Mouse (Mus musculus) left cerebral cortex, postnatal 36 days (tissue): Measurements from ENCODE around the gene Pla2g2e. TPM values are rescaled to one million over a fixed set of nuclear protein-coding genes. Genes with fewer than 3 reads are reported as not detected.
"Not testable (repeated sequence)": the region's sequence is repeated elsewhere in the genome, so short reads cannot be mapped to it uniquely, and the experiment has no call there.

Source experiments
- DNase-seq, 2 experiments: peaks; one replicate each; pipeline ENCODE4 v3.0.0; 2021 to 2022; ENCODE audit warnings: low spot score in 2 of 2, mixed read lengths in 1 of 2
- intact Hi-C: fragments of 180-260 bp; cut with DNase I; formaldehyde crosslinking; loops from one replicate; pipeline ENCODE4 v1.15.1; 2025
- total RNA-seq, 2 experiments: library from RNA; stranded (reverse); gene quantifications; 2 replicates each; pipeline ENCODE4 v1.2.3; 2021

The Pla2g2e gene
- not detected for total RNA-seq

DNA sequence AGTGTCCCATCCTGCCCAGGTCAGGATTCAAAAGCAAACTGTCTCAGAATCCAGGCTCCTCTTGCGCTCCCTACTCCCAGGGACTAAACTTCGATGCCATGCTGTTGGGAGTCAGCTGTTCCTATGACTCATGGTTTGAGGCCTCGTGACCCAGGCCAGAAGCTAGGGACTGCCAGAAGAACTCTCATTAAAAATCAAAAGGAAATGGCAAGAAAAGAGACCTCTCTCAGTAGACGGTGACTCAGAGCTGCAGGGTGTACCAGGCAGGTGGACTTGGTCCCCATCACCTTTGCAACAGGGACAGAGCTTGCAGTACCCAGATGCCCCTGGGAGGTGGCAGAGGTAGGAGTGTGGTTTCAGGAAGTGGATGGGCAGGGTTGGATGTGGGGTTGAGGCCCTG lies at the start of gene Pla2g2e:
Gene Pla2g2e (plus strand): TSS at position 212 of the 400 bp plus-strand sequence.
- DNase-seq = no peak
- intact Hi-C loops = no loop called here

DNA sequence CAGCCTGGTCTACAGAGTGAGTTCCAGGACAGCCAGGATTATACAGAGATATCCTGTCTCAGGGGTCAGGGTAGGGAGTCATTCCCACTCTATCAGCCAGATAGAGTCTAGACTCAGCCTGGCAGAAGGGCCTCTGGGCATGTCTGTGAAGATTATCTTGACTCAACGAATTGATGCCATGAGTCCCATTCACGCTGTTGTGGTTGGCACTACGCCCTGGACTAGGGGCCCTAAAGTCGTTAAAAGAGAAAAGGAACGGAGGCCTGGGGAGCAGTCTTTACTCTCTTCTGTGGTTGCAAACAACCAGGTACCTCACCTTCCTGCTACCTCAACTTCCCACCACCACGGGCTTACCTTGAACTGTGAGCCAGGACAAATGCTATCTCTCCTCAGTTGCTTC lies 37.9 kb upstream of the Pla2g2e start:
- intact Hi-C loops = no loop called here
- DNase-seq = no peak

DNA sequence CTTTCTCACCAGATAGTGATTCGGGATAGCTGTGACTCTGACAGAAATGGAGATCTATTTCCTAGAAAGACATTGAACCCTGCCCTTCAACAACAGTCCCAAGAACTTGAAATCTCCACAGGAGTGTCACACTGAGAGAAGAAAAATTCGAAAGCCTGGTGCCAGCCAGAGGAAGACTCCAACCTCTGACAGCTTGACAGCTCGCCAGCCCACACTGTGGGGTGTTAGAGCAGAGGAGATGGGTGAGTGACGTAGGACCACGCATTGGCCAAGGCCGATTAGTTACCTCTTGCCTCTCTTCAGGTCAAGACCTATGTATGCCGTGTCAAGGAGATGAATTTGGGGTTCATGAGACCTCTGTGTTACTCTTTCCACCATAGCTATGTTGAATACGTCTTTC lies 37.0 kb upstream of the Pla2g2e start:
- intact Hi-C loops = no loop called here
- no peak for DNase-seq

DNA sequence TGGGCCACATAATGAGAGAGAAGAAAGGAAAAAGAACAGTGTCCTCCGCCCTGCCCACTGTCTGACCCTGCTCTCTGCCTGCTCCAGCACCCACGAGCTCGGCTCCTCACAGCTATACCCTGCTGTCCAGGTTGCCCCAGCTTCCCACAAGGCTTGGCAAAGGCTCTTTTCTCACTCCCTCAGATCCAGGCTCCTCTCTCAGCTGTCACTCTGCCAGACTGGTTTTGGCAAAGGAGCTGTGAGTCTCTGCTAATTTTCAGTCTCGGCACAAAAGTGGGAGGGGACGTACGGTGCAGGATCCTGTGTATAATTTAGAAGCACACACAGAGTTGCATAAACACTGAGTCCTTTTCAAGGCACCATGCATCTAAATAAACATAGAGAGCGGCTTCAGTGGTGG lies 36.4 kb upstream of the Pla2g2e start:
- intact Hi-C loops = no loop called here
- peak; percentile 88 to 89 for DNase-seq

DNA sequence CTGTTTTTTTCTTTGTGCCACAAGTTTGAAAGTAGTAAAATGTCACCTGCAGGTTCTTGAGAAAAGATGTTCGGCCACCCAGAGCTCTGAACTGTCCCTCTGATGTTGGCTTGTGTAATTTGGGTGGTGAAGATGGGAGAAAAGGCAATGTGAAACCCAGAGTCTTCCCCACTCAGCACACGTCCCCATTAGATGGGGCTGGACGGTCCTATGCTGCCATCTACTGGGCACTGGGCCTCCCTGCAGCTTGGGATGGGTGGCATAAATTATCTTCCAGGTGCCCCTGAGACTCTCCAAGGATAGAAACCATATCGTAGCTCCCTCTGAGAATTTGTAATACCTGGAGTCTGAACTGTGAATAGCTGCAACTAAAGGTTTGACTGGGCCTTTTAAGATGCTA lies 26.3 kb upstream of the Pla2g2e start:
- peak; percentile 83 to 86 for DNase-seq

DNA sequence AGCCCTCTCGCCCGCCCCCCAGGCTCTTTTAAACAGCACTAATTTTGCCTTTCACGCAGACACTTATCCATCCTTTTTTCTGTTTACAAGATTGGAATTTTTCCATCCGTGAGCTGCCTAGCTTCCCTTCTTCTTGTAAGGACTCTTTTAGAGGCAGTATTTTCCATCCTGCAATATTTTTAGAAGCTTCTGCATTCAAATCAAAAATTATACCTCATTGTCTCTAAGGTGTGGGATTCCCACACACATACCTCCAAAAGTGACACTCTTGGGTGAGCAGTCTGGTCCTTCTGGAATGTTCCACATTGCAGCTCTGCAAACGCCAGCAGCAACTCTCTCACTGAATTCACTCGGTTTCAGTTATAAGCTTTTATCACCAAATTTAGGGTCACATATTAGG lies 24.8 kb upstream of the Pla2g2e start:
- DNase-seq = peak in 1 of 2 experiments; percentile 22
- intact Hi-C loops = loop anchor here (5.0 to 10.0 kb wide), 2 partner anchors 51 to 288 kb away; no protein-coding TSS in a partner anchor

More for the DNA sequence above, 26.3 kb upstream of the Pla2g2e start:
- intact Hi-C loops = loop anchor here (1.0 to 10.0 kb wide), 5 partner anchors 49 to 404 kb away; no protein-coding TSS in a partner anchor

DNA sequence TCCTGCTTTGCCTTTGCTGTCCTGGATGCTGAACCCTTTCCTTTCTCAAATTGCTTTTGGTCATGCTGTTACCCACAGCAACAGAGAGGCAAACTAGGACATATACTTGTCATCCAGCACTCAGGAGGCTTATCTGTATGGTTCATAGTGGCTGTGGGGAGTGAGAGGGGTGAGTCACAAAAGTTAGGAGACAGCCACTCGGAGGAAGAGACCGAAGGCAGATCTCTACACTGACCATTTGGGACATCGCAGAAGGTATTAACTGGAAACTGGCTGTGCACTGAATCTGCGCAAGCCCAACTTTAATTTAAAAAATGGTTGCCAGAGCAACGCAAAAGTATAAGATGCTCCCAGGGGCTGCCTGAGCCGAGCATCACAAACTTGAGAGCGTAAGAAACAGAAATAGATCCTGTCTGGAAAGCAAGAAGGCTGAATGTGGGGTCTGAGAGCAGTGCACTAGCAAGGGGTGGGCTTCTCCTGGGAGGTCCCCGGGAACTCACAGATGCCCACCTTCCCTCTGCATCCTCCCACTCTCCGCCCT lies 22.6 kb upstream of the Pla2g2e start:
- intact Hi-C loops = loop anchor here (10.0 kb wide), 1 partner anchor 290 kb away; no protein-coding TSS in a partner anchor

DNA sequence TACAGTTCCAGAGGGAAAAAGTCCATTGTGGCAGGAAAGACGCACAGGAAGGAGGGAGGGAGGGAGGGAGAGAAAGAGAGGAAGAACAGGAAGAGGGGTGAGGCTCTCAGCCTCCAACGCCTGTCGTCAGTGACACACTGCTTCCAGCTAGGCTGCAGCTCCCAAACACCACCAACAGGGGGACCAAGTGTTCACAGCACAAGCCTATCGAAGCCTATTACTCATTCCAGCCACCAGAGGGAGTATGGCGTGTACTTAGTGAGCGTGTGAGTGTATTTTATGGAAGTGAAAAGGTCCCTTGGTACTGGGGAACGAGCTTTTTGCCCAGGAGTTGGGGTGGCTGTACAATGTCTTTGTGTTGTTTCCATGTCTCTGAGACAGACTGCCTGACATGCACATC lies 21.3 kb upstream of the Pla2g2e start:
- peak; percentile 61 to 62 for DNase-seq
- intact Hi-C loops = loop anchor here (10.0 kb wide), 1 partner anchor 292 kb away; no protein-coding TSS in a partner anchor

More for the DNA sequence above, 22.6 kb upstream of the Pla2g2e start:
- DNase-seq = peak in 1 of 2 experiments; percentile 32

DNA sequence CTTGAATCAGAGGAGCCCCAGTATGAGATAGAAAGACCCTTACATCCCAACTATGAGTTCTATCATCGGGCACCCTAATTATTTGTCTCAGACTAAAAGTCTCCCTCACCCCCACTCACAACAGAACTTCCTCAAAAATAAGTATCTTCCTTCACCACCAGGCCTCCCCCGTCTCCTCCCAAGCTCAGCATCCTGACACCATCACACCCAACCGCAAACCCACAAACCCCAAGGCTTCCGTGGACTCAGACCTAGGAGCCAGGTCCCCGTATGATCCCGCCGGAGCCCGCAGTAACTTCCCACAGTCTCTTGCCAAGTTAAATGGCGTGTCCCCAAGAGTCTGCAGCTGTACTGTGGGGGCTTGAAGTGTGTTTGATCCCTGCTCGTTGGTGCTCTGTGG lies 20.2 kb upstream of the Pla2g2e start:
- DNase-seq = no peak
- intact Hi-C loops = loop anchor here (10.0 kb wide), 1 partner anchor 293 kb away; no protein-coding TSS in a partner anchor

DNA sequence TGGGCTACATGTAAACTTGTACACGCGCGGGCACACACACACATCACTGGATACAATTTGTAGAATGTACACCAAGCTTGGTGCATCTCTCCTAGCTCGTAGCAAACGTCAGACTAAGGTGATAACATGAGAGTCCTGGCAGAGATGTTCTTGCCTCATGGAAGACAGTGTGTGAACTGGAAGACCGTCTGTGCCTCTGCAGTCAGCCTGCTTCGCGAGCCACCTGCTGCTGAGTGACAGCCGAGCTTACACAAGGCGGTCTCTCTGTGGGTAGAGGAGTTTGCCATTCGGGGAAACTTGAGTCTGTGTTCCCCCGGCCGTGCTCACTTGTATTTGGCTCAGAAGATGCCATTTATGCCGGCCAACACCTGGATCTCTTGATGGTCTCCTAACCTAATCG lies 19.3 kb upstream of the Pla2g2e start:
- intact Hi-C loops = loop anchor here (10.0 kb wide), 1 partner anchor 294 kb away; no protein-coding TSS in a partner anchor
- DNase-seq = peak in 1 of 2 experiments; percentile 35

DNA sequence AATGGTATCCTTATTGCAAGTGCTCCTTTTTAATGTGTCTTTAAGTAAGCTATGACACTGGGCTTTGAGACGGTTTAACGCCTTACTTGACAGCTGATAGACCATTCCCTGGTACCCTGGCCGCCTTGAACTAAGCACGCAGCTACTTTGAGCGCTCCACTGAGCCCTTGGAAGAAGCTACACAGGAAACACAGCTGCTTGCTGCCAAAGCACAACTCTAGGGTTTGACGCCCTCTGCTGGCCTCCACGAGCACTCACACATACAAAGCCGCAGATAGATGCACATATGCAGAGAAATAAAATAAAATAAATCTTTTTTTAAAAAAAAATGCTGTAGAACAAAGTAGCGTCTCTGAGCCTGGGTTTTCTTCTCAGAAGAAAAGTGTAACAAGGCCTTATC lies 18.5 kb upstream of the Pla2g2e start:
- intact Hi-C loops = loop anchor here (10.0 kb wide), 1 partner anchor 294 kb away; no protein-coding TSS in a partner anchor
- DNase-seq = peak in 1 of 2 experiments; percentile 32

DNA sequence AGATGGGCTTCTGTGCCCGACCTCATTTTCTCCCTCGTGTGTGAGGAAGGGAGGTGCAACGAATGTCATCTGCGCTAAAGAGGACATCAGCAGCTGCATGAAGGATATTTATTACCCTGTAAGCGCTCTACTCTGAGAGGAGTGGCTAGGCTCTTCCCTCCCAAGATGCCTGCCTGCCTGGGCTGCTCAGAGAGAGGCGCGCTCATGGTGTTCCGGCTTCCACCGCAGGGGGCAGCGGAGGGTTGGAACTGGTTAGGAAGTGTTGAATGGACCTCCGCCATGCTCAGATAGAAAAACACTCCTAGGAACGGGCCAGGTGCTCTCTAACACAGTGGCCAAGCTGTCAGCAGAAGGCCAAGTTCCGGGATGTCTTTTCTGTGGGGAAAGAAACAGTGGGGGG lies 18.0 kb upstream of the Pla2g2e start:
- intact Hi-C loops = loop anchor here (10.0 kb wide), 1 partner anchor 295 kb away; no protein-coding TSS in a partner anchor
- DNase-seq = peak in 1 of 2 experiments; percentile 64

DNA sequence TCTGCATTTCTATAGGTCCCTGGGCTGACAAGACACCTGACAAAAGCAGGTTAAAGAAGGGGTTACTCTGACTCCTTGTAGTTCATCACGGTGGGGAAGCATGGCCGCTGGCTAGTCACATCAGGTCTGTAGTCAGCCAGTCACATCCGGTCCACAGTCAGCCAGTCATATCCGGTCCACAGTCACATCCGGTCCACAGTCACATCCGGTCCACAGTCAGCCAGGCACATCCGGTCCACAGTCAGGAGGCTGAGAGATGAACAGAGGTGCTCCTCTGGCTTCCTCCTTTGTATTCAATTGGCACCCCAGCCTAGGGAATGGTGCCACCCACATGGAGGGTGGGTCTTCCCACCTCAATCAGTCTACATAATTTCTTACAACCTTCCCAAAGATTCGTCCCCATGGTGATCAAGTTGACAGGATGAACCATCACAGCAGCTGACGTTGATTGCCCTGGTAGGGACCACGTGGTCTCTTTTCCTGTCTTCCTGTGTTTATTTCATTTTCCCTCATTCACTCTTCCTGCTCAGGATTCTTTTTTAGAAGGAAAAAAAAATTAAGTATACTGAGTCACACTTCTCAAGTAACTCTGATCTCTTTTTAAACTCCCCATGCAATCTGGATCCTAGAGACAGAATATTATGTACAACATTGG lies 14.3 kb upstream of the Pla2g2e start, which contains the start of gene Pla2g5:
Gene Pla2g5 (minus strand): TSS at position 139 of the 655 bp plus-strand sequence.
- intact Hi-C loops = no loop called here
- DNase-seq = no peak

DNA sequence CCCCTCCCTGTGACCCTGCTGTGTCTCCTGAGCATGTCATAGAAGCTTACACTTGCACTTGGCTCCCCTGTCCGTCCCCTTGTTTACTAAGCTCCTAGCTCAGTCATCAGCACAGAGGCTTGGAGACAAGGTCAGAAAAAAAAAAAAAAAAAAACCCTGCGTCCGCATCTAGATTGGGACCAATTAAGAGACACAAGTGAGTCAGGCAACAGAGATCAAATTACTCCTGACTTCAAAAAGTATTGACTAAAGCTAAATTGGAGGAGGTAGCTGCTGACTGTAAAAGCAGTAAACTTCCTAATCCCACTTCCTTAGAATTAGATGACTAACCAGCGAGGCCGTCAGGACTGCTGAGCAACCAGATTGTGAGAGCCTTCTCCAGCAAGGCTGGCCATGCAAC lies 12.7 kb upstream of the Pla2g2e start:
- intact Hi-C loops = no loop called here
- DNase-seq = no peak

DNA sequence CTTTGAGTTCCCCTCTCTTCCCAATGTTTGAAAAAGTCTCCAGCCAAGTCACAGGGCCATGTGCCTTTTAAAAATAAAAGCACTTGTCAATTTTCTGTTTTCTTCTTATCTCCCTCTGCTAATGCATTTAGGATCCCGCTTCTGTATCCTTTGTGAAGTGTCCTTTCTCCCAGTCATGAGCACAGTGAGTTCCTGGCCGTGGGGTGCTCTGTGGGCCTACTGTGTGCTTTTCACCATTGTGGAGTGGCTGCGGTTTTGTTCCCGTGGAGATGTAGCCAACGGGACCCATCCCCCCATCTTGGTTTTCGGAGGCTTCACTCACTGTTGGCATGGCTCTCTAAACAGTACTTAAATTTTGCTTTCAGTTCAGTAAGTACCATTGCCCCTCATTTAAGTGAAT lies 11.8 kb upstream of the Pla2g2e start:
- intact Hi-C loops = loop anchor here (2.0 kb wide), 1 partner anchor 19 kb away; no protein-coding TSS in a partner anchor
- no peak for DNase-seq

DNA sequence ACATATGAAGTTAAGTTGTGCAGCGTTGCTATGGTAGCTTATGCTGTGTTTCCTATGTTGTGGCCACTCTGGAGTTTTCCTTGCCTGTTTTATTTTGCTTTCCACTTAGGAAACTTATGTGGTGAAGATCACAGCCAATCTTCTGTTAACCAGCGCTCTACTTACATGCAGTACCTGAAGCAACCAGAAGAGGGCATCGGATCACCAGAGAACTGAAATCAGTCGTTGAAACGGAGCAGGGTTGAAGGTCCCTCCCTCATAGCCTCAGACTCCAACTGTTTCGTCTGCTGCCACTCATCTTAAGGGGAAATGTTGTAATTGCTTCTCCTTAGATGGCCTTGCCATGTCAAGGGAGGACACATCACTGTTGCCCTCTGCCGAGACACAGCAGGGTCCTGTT lies 11.3 kb upstream of the Pla2g2e start:
- intact Hi-C loops = loop anchor here (2.0 kb wide), 1 partner anchor 18 kb away; no protein-coding TSS in a partner anchor
- DNase-seq = peak in 1 of 2 experiments; percentile 77

DNA sequence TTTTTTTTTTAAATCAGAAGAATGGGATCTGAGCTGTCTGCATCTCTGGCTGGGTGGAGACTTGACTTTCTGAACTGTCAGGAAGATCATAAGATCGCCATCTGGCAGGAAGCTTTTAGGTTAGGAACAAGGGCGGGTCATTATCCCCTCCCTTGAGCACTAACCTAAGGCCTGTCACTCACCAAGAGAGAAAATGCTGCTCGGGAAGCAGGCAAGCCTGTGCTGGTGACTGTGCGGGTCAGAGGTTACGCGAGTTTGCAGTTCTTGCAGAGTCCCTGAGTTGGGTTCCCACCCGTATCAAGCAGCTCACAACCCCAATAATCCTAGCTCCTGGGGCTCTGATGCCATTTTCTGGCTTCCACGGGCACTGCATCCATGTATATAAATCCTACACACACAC lies 9.1 kb upstream of the Pla2g2e start:
- no peak for DNase-seq
- intact Hi-C loops = no loop called here

DNA sequence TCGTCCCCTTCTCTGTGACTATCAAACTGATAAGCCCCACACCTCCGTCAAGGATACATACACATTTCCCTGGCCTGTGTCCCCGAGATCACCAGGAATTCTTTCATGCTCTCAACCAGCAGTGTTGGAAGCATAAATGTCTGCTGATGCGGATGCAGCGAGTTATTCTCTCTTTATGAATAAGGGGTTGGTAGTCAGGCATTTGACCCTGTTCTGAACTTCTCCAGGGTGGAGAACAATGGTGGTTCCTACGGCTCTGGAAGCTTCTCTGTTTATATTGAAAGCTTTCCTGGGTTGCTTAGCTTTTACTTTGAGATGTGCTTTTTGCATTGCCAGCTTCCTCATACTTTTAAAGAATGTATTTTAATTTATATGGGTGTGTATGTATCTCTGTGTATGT lies 3.9 kb upstream of the Pla2g2e start, which contains the start of gene Gm13030:
Gene Gm13030 (minus strand): TSS at position 101 of the 400 bp plus-strand sequence.
- intact Hi-C loops = no loop called here
- no peak for DNase-seq

DNA sequence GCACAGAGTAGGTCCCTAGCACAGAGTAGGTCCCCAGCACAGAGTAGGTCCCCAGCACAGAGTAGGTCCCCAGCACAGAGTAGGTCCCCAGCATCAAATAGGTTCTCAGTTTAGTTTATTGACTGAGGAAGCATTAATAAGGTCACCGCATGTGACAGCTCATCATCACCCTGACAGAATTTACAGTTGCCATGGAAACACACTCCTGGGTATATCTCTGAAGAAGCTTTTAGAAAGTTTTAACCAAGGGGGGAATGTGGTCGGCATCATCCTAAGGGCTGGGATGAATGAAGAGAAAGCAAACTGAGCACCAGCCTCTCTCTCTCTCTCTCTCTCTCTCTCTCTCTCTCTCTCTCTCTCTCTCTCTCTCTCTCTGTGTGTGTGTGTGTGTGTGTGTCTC lies 2.5 kb upstream of the Pla2g2e start:
- DNase-seq, intact Hi-C loops: not testable (repeated sequence)

DNA sequence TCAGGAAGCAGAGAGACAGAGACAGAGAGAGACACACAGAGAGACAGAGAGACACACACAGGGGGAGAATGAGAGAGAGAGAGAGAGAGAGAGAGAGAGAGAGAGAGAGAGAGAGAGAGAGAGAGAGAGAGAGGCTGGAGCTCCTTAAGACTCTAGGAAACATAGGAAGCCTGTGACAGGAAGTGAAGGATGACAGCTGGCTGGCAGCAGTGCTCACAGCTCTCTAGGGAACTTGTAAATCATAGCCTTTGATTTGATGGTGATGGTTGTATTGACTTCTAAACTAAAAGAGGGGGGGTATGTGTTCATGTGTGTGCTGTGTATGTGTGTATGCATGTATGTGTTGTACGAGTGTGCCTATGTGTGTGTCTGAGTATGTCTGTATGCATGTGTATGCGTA lies 1.8 kb upstream of the Pla2g2e start:
- intact Hi-C loops = no loop called here
- DNase-seq = no peak

DNA sequence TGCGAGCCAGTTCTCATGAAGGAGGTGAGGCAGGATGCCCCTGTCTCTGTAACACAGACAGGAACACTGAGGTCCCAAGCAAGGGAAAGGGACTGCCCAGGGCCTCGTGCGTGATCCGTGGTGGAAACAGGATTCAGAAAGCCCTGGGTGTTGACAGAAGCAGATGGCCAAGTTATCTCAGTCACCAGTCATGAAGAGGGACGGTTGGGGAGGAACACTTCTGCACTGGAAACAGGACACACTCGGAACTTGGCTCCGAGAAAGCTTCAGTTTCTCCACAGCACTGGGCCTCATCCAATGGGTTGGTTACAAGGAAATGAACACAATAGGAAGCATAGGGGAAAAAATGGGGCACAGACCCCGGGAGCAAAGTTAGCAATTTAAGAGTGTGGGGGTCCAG lies 1.0 kb downstream of the Pla2g2e start:
- intact Hi-C loops = no loop called here
- DNase-seq = no peak
